Comparison of ENCODE assay signal across 14 mouse cellular contexts in the genomic region with DNA sequence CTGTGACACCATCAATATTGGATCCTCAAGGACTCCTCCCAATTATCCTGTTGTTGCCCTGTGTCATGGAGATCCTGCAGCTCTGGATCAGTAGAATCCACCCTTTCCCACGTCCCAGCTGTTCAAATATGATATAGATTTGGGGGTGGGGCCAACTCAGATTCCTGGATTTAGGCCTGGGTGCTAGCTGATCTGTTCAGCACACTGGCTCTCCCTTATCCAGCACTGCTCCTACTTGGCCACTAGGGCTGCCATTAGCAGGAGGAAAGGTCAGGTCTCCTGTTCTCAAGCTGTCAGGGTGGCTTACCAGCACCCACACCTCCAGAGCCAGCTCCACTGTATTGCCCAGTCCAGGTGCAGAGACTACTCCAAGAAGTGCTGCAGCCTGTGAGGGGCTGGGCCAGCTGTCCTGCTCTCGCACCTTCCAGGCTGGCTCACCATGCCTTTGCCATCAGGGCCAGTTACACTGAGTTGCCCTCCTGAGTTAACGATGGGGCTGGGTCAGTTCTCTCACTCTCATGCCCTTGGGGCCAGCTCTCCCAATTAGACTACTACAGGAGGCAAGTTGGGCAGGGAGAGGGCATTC. TPM values are rescaled to one million over a fixed set of nuclear protein-coding genes. Genes with fewer than 3 reads are reported as not detected.
DNase-seq lines count a peak whose midpoint lies in the region; ATAC-seq and TF ChIP-seq lines count a peak whose summit lies in the region.
"Had no signal": no experiment of that assay in that cellular context is flagged by ENCODE, and none has a peak within 500 bp of the region (broad histone marks: within the 10 kb centered on the region; RNA-seq: fewer than 3 reads in every experiment).

No protein-coding gene starts in this region.

- no peak for DNase-seq in heart, embryonic 10.5 days (ENCODE audit: low spot score)
- no peak for DNase-seq in heart, postnatal 14 days
- no peak for DNase-seq in lung, embryonic 14.5 days
- DNase-seq in lung, postnatal 14 days, result no peak
- DNase-seq in ES-CJ7 (ENCODE audit: low read depth, low spot score), result peak; percentile 27
- peak; percentile 9 for DNase-seq in liver, embryonic 13.5 days
- DNase-seq in layer of hippocampus, postnatal 25 days (ENCODE audit: extremely low spot score in 1 of 2, low spot score in 1 of 2), result no peak
- no peak for DNase-seq in heart, adult 8-10 months (ENCODE audit: low spot score)
- DNase-seq: adrenal gland, postnatal 10 days; B cell, adult 2 months had no signal

- no peak overlapping the region for H3K9ac ChIP-seq in lung, embryonic 14.5 days
- H3K9ac ChIP-seq in liver, embryonic 13.5 days, result no peak overlapping the region
- H3K9ac ChIP-seq: limb, embryonic 12.5 days; stomach, embryonic 15.5 days had no signal

- H3K27me3 ChIP-seq in heart, embryonic 10.5 days (ENCODE audit: insufficient read depth, poor library complexity, severe bottlenecking), result no peaks in the 10 kb centered on the region
- no peaks in the 10 kb centered on the region for H3K27me3 ChIP-seq in lung, embryonic 14.5 days (ENCODE audit: insufficient read depth, low read length)
- H3K27me3 ChIP-seq in liver, embryonic 13.5 days, result no peaks in the 10 kb centered on the region
- H3K27me3 ChIP-seq: limb, embryonic 12.5 days; stomach, embryonic 15.5 days had no signal

- no peak for ATAC-seq in lung, embryonic 14.5 days (ENCODE audit: insufficient read depth)
- ATAC-seq in liver, embryonic 13.5 days (ENCODE audit: low read depth), result peak; percentile 45
- ATAC-seq: inflammation-experienced regulatory T-cells, adult 6 months had no signal

- 69% methylated on average over 3 of the region's 3 CpGs for WGBS in heart, embryonic 10.5 days
- 53% methylated on average over 3 of the region's 3 CpGs for WGBS in lung, embryonic 14.5 days
- 50% methylated on average over 3 of the region's 3 CpGs for WGBS in liver, embryonic 13.5 days (ENCODE audit: insufficient replicate concordance)

- intact Hi-C loops in heart, postnatal 14 days (cut with DNase I), result loop anchor here (5.0 kb wide), 1 partner anchor 44 kb away; no protein-coding TSS in a partner anchor

- H3K4me2 ChIP-seq in lung, embryonic 14.5 days, result no peak overlapping the region
- H3K4me2 ChIP-seq in liver, embryonic 13.5 days, result no peak overlapping the region
- H3K4me2 ChIP-seq: limb, embryonic 12.5 days; stomach, embryonic 15.5 days had no signal

- no peaks in the 10 kb centered on the region for H3K9me3 ChIP-seq in heart, embryonic 10.5 days
- no peaks in the 10 kb centered on the region for H3K9me3 ChIP-seq in lung, embryonic 14.5 days (ENCODE audit: low read depth, low read length)
- H3K9me3 ChIP-seq in liver, embryonic 13.5 days (replicated peaks), result no peaks in the 10 kb centered on the region
- H3K9me3 ChIP-seq: limb, embryonic 12.5 days; stomach, embryonic 15.5 days had no signal

- 0 out of 2 replicates have a peak overlapping the region, but pooled peaks have one; percentile 6 for H3K27ac ChIP-seq in heart, embryonic 10.5 days
- no peak overlapping the region for H3K27ac ChIP-seq in lung, embryonic 14.5 days (ENCODE audit: low read depth)
- H3K27ac ChIP-seq in liver, embryonic 13.5 days, result no peak overlapping the region
- H3K27ac ChIP-seq: limb, embryonic 12.5 days; stomach, embryonic 15.5 days had no signal

- TF ChIP-seq CTCF in lung, embryonic 14.5 days (IDR thresholded peaks at IDR 0.05; ENCODE audit: low read depth), result peak; percentile 59

- no peak overlapping the region for H3K4me3 ChIP-seq in heart, embryonic 10.5 days
- no peak overlapping the region for H3K4me3 ChIP-seq in lung, embryonic 14.5 days (ENCODE audit: low read depth, low read length)
- H3K4me3 ChIP-seq in liver, embryonic 13.5 days (replicated peaks), result no peak overlapping the region
- H3K4me3 ChIP-seq: limb, embryonic 12.5 days; stomach, embryonic 15.5 days had no signal

- peaks cover 19% of the 10 kb centered on the region for H3K4me1 ChIP-seq in heart, embryonic 10.5 days
- H3K4me1 ChIP-seq in lung, embryonic 14.5 days (ENCODE audit: insufficient read depth), result no peaks in the 10 kb centered on the region
- H3K4me1 ChIP-seq in liver, embryonic 13.5 days (replicated peaks), result peaks cover 20% of the 10 kb centered on the region
- H3K4me1 ChIP-seq: limb, embryonic 12.5 days; stomach, embryonic 15.5 days had no signal

- no peaks in the 10 kb centered on the region for H3K36me3 ChIP-seq in heart, embryonic 10.5 days
- no peaks in the 10 kb centered on the region for H3K36me3 ChIP-seq in lung, embryonic 14.5 days (ENCODE audit: insufficient read depth)
- no peaks in the 10 kb centered on the region for H3K36me3 ChIP-seq in liver, embryonic 13.5 days
- H3K36me3 ChIP-seq: limb, embryonic 12.5 days; stomach, embryonic 15.5 days had no signal

RNA-seq across cellular contexts. Expression of gene Myh10, which starts 10.0 kb away (rescaled TPM):
- 181 and 184 TPM in 2 replicates for polyA plus RNA-seq in heart, embryonic 10.5 days (2016; fragmentation: Nextera tagmentation; extraction: Ambion mirVana)
- total RNA-seq in heart, postnatal 14 days (2021), result 10 to 100 TPM; 44.0 to 46.9 TPM
- 168 and 179 TPM in 2 replicates for polyA plus RNA-seq in lung, embryonic 14.5 days (2014; fragmentation: Nextera tagmentation; extraction: Ambion mirVana)
- 18.5 and 21.5 TPM in 2 replicates for polyA plus RNA-seq in liver, embryonic 13.5 days (2015; fragmentation: Nextera tagmentation; extraction: Ambion mirVana)
- 100 to 1,000 TPM; 122 to 139 TPM for total RNA-seq in layer of hippocampus, postnatal 25 days (2021)
- 10 to 100 TPM; 21.6 to 24.0 (median 22.9) TPM for total RNA-seq in heart, adult 8-10 months (2022)
- total RNA-seq: neutrophil, adult 5-6 weeks had no signal

Comparison
In these comparisons a context has a peak if more than half of its experiments do, and no peak if none do; other contexts are left out.
1. DNase-seq: peak in ES-CJ7 (single experiment) and liver, embryonic 13.5 days (single experiment); none in heart, embryonic 10.5 days (single experiment), heart, postnatal 14 days (0 of 2), lung, embryonic 14.5 days (single experiment), lung, postnatal 14 days (single experiment), layer of hippocampus, postnatal 25 days (0 of 2) and heart, adult 8-10 months (single experiment).